Mouse (Mus musculus): Measurements from ENCODE around the gene Kcp.

GRCm38 (mm10) chr6:29473941-29474691, 33.6 kb downstream of the Kcp start:
- no peak for TF ChIP-seq ZC3H11A (IDR thresholded peaks at IDR 0.05; ENCODE audit: borderline replicate concordance, low read depth, low read length)
- TF ChIP-seq HCFC1 (IDR thresholded peaks at IDR 0.05; ENCODE audit: borderline replicate concordance, insufficient read depth, low read length), result no peak
